Mouse (Mus musculus): ENCODE data around the gene Alkbh3. TPM values are rescaled to one million over a fixed set of nuclear protein-coding genes. Genes with fewer than 3 reads are reported as not detected.
A peak's percentile ranks its signal among the peaks of the same experiment; 100 is the strongest.

Alkbh3 gene
- polyA plus RNA-seq, 1 experiment from 2014 or later = 58.8 TPM

DNA sequence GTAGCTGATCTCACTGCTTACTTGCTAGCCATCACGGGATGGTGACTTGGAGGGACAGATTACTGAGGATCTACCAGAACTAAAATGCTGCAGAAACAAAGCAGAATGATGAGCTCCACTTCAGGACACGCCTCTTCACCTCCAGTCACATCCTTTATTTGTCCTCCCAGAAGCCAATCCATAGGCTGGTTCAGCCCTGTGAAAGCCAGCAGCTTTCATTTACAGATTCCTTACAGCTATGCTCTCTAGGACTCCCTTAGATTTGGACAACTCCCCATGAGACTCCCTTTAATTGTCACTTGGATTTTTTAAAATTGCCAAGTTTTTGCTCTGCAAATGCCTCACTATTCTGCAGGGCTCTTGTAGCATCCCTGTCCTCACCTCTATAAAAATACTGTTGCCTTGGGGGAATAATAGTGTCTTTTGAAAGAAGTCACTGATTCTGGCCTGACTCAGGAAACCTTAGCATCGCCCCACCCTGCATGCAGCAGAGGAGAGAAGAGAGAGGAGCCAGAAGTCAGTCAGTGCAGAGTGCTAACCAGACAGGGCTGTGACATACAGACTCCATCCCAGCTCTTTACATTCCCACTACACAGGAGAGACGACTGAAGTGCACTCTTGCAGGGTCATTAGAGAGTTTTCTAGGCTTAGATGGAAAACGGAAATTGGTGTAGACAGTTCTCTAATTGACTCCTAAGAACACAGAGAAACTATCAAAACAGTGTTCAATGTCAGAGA, 38.3 kb upstream of the Alkbh3 start:
- ATAC-seq = no peak
- TF ChIP-seq CTCF (IDR thresholded peaks at IDR 0.05; ENCODE audit: low read depth) = no peak
- Histone ChIP-seq H3K9ac (ENCODE audit: low read depth, low read length) (no peak overlapping the region), H3K27ac (ENCODE audit: low read depth, low read length) (no peak overlapping the region), H3K9me3 (ENCODE audit: control insufficient read depth) (no peaks in the 10 kb centered on the region), H3K36me3 (ENCODE audit: control insufficient read depth, insufficient read depth) (peaks cover 6% of the 10 kb centered on the region; the same call in 1 of the 2 replicates), H3K4me3 (ENCODE audit: low read depth, low read length) (no peak overlapping the region), H3K27me3 (replicated peaks; ENCODE audit: control insufficient read depth, insufficient read depth, low read length) (no peaks in the 10 kb centered on the region), H3K4me1 (replicated peaks; ENCODE audit: control insufficient read depth, insufficient read depth, low read length) (peaks cover 5% of the 10 kb centered on the region; the same call in 1 of the 2 replicates), H3K4me2 (replicated peaks; ENCODE audit: low read depth) (no peak overlapping the region)
- WGBS = 71% methylated on average over 5 of the region's 5 CpGs

DNA sequence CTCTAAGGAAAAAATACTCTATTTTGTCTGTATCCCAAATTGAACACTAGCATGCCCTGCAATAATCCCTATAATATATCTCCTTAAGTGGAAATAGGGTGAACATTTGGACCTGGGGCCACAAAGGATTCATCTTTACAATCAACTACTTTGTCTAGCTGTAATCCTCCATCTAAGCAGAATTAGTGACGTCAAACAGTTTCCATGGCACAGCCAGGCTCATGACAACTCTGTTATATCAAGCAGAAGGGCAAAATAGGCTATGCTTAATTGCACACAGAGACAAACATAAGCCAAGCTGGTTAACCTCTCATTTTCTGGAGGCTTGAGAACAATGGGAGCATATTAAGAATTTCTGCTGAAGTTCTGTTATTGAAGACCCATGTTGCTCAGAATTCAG, 37.7 kb upstream of the Alkbh3 start:
- 49% methylated on average over 1 of the region's 1 CpGs for WGBS

DNA sequence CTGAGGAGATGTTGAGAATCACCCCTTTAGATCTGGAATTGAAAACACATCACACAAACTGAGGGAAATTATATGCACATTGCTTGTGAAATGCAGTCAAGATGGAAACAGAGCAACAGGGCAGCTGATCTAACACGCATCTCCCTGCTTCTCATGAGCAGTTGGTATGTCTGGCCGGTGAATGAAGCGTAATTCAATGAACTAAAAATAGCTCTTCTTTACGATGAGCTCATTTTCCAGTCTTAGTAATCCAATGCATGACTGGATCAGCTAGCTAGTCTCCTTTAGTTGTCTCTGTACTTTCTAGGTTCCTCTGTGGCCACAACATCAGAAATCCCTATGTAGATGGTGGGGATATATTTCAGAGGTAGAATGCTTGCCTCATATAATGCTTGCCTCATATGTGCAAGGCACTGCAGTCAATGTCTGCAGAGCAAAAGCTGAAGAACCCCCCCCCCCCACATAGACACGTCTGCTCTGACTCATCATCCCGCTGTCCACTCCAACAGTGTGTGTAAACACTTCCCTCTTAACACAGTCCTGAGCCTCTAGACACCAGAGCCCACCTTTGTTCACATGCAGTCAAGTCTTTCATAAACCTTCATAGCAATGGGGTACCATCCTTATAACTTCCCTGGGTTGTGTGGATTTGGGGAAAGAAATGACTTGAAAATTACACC, 34.9 kb upstream of the Alkbh3 start:
- Histone ChIP-seq H3K36me3 (ENCODE audit: control insufficient read depth, insufficient read depth) (no peaks in the 10 kb centered on the region), H3K27me3 (replicated peaks; ENCODE audit: control insufficient read depth, insufficient read depth, low read length) (no peaks in the 10 kb centered on the region), H3K4me2 (replicated peaks; ENCODE audit: low read depth) (no peak overlapping the region), H3K27ac (ENCODE audit: low read depth, low read length) (no peak overlapping the region), H3K4me1 (replicated peaks; ENCODE audit: control insufficient read depth, insufficient read depth, low read length) (peaks cover 5% of the 10 kb centered on the region; the same call in 1 of the 2 replicates), H3K9ac (ENCODE audit: low read depth, low read length) (no peak overlapping the region), H3K4me3 (ENCODE audit: low read depth, low read length) (no peak overlapping the region), H3K9me3 (ENCODE audit: control insufficient read depth) (no peaks in the 10 kb centered on the region)
- no peak for TF ChIP-seq CTCF (IDR thresholded peaks at IDR 0.05; ENCODE audit: low read depth)
- 34% methylated on average over 6 of the region's 6 CpGs for WGBS
- peak; percentile 36; the same call in 1 of the 2 replicates for ATAC-seq

More for the DNA sequence above, 37.7 kb upstream of the Alkbh3 start:
- H3K4me2 ChIP-seq (replicated peaks; ENCODE audit: low read depth) = no peak overlapping the region
- no peak for TF ChIP-seq CTCF (IDR thresholded peaks at IDR 0.05; ENCODE audit: low read depth)
- no peaks in the 10 kb centered on the region for H3K9me3 ChIP-seq (ENCODE audit: control insufficient read depth)
- no peak overlapping the region for H3K4me3 ChIP-seq (ENCODE audit: low read depth, low read length)
- no peak overlapping the region for H3K27ac ChIP-seq (ENCODE audit: low read depth, low read length)
- ATAC-seq = no peak
- no peaks in the 10 kb centered on the region for H3K27me3 ChIP-seq (replicated peaks; ENCODE audit: control insufficient read depth, insufficient read depth, low read length)
- H3K9ac ChIP-seq (ENCODE audit: low read depth, low read length) = no peak overlapping the region
- H3K36me3 ChIP-seq (ENCODE audit: control insufficient read depth, insufficient read depth) = peaks cover 6% of the 10 kb centered on the region; the same call in 1 of the 2 replicates
- peaks cover 5% of the 10 kb centered on the region; the same call in 1 of the 2 replicates for H3K4me1 ChIP-seq (replicated peaks; ENCODE audit: control insufficient read depth, insufficient read depth, low read length)

DNA sequence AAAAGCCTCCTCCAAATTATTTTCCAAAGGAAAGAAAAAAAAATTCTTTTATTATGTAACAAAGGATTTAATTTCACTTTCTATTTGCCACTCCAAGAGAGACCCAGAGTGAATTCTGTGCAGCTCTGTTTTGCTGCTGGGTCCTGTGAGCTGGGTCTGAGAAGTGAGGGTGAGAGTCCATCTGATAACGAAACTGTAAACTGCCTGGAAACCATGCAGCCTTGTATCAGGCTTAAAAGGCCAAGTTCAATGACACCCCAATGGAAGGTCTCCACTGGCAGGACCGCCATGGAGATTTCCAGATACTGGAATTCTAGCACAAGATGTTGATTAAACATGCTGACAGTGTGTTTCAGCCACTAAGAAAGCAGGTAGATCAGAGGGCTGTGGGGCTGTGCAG, 33.6 kb upstream of the Alkbh3 start:
- ATAC-seq = peak; percentile 70; the same call in 1 of the 2 replicates
- 47% methylated on average over 2 of the region's 2 CpGs for WGBS
- H3K4me1 ChIP-seq (replicated peaks; ENCODE audit: control insufficient read depth, insufficient read depth, low read length) = peaks cover 5% of the 10 kb centered on the region; the same call in 1 of the 2 replicates
- H3K36me3 ChIP-seq (ENCODE audit: control insufficient read depth, insufficient read depth) = no peaks in the 10 kb centered on the region
- no peaks in the 10 kb centered on the region for H3K9me3 ChIP-seq (ENCODE audit: control insufficient read depth)
- no peak overlapping the region for H3K4me3 ChIP-seq (ENCODE audit: low read depth, low read length)
- H3K27ac ChIP-seq (ENCODE audit: low read depth, low read length) = no peak overlapping the region
- H3K4me2 ChIP-seq (replicated peaks; ENCODE audit: low read depth) = no peak overlapping the region
- TF ChIP-seq CTCF (IDR thresholded peaks at IDR 0.05; ENCODE audit: low read depth) = no peak
- H3K9ac ChIP-seq (ENCODE audit: low read depth, low read length) = no peak overlapping the region
- H3K27me3 ChIP-seq (replicated peaks; ENCODE audit: control insufficient read depth, insufficient read depth, low read length) = no peaks in the 10 kb centered on the region

DNA sequence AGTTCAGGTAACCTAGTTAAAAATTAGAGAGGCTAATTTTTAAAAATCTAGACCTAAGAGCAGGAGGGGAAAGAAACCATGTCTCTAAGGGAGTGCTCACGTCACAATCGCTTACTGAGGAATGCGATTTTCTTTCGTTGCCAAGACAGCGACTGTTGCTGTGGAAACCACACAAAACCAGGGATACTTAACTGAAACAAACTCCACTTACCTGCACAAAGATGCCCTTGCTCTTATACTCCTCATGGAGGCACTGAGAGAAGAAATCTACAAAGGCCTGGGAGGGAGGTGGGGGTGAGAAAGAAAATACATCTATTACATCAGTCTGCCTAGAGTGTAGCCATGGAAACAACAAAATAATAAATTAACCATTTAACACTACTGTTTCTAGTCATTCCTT, 33.1 kb upstream of the Alkbh3 start:
- WGBS = 66% methylated on average over 5 of the region's 5 CpGs
- ATAC-seq = no peak
- no peak overlapping the region for H3K27ac ChIP-seq (ENCODE audit: low read depth, low read length)

GRCm38 (mm10) chr2:94042461-94042860, 31.9 kb upstream of the Alkbh3 start:
- no peak for ATAC-seq
- TF ChIP-seq CTCF (IDR thresholded peaks at IDR 0.05; ENCODE audit: low read depth) = no peak
- no peaks in the 10 kb centered on the region for H3K36me3 ChIP-seq (ENCODE audit: control insufficient read depth, insufficient read depth)
- H3K27ac ChIP-seq (ENCODE audit: low read depth, low read length) = no peak overlapping the region
- H3K27me3 ChIP-seq (replicated peaks; ENCODE audit: control insufficient read depth, insufficient read depth, low read length) = no peaks in the 10 kb centered on the region
- H3K4me2 ChIP-seq (replicated peaks; ENCODE audit: low read depth) = no peak overlapping the region
- H3K9ac ChIP-seq (ENCODE audit: low read depth, low read length) = no peak overlapping the region
- no peak overlapping the region for H3K4me3 ChIP-seq (ENCODE audit: low read depth, low read length)
- H3K4me1 ChIP-seq (replicated peaks; ENCODE audit: control insufficient read depth, insufficient read depth, low read length) = peaks cover 5% of the 10 kb centered on the region; the same call in 1 of the 2 replicates
- 97% methylated on average over 3 of the region's 3 CpGs for WGBS
- no peaks in the 10 kb centered on the region for H3K9me3 ChIP-seq (ENCODE audit: control insufficient read depth)

More for the DNA sequence above, 33.1 kb upstream of the Alkbh3 start:
- H3K9me3 ChIP-seq (ENCODE audit: control insufficient read depth) = no peaks in the 10 kb centered on the region
- H3K36me3 ChIP-seq (ENCODE audit: control insufficient read depth, insufficient read depth) = no peaks in the 10 kb centered on the region
- H3K9ac ChIP-seq (ENCODE audit: low read depth, low read length) = no peak overlapping the region
- TF ChIP-seq CTCF (IDR thresholded peaks at IDR 0.05; ENCODE audit: low read depth) = no peak
- H3K4me2 ChIP-seq (replicated peaks; ENCODE audit: low read depth) = no peak overlapping the region
- no peak overlapping the region for H3K4me3 ChIP-seq (ENCODE audit: low read depth, low read length)
- H3K4me1 ChIP-seq (replicated peaks; ENCODE audit: control insufficient read depth, insufficient read depth, low read length) = peaks cover 5% of the 10 kb centered on the region; the same call in 1 of the 2 replicates
- H3K27me3 ChIP-seq (replicated peaks; ENCODE audit: control insufficient read depth, insufficient read depth, low read length) = no peaks in the 10 kb centered on the region

Measured in intestine, postnatal 0 days (tissue).